Mouse (Mus musculus): ENCODE measurements at regions not wholly inside any gene's neighbourhood (a gene's known extent, or its start where the extent isn't known, plus 50 kb on each side); places are given as distances from the start of the nearest gene placed in this dataset.

DNA sequence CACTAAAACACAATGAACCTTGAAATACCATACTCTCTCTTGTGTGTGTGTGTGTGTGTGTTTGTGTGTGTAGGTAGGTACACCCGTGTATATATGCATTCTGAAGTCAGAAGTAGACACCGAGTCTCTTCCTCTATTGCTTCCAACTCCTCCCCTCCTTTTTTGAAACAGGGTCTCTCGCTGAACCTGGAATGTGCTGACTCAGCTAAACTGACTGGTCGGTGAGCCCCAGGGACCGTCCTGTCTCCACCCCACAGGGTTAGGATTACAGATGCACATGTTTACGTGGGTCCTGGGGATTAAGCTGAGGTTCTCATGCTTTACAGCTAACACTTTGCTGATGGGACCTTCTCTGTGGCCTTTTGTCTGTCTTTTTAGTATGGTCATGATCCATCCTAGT is 74.8 kb upstream of the Nfil3 start:
- no peak for DNase-seq

DNA sequence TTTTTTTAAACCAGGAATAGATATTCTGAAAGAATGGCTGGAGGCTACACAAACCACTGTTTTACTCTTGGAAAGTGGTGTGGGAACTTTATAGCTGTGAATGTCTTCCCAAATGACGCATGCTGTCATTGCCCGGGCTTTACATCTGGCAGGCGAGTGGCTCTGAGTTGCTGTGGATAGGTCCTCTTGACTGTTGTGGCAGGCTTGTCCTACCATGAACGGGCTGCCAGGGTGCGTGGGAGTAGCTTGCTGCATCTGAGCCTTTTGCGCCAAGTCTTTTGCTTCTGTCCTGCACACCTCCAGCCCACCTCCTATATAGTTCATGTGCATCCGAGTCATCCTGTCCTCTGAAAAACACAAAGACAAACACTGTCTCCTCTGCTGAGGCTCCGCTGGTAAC is 72.3 kb upstream of the Nfil3 start:
- DNase-seq: no peak

GRCm38 (mm10) chr13:53052806-53053205 is 71.9 kb upstream of the Nfil3 start:
- peak in 1 of 2 experiments; percentile 20 for DNase-seq

- DNase-seq: no peak
Measured at GRCm38 (mm10) chr13:53052188-53052587, 71.3 kb upstream of the Nfil3 start.

GRCm38 (mm10) chr13:53051386-53051785 is 70.5 kb upstream of the Nfil3 start:
- no peak for DNase-seq

GRCm38 (mm10) chr13:53049176-53049575 is 68.3 kb upstream of the Nfil3 start:
- DNase-seq: no peak

- no peak for DNase-seq
Measured at GRCm38 (mm10) chr13:53033189-53033943, 52.5 kb upstream of the Nfil3 start.
